Mouse (Mus musculus) MEL (cell line): ENCODE measurements around the gene Grik4. TPM values are rescaled to one million over a fixed set of nuclear protein-coding genes. Genes with fewer than 3 reads are reported as not detected.

Experiments
- DNase-seq: peaks from one replicate; pipeline ENCODE4 v3.0.0; 2011; ENCODE audit warnings: low read depth, low spot score
- H3K27ac ChIP-seq: 2 replicates; pipeline ENCODE4 v1.5.1; 2012; ENCODE audit warnings: low read depth, mild to moderate bottlenecking, control low read depth, low read length, moderate library complexity; ENCODE audit not compliant: control insufficient read depth
- H3K27me3 ChIP-seq, 2 experiments: fragments of 150-350 bp in 1 of 2; sonication (generic) in 1 of 2; 2 replicates each; pipeline ENCODE4 v1.6.1; 2012; ENCODE audit warnings: low read length in 2 of 2, mild to moderate bottlenecking in 2 of 2, improper control_type of control experiment in 1 of 2, moderate library complexity in 1 of 2; ENCODE audit not compliant: insufficient read depth in 2 of 2, control insufficient read depth in 1 of 2
- H3K36me3 ChIP-seq, 2 experiments: 2 replicates each; pipeline ENCODE4 v1.6.1; 2012 to 2014; ENCODE audit warnings: low read length in 2 of 2, improper control_type of control experiment in 1 of 2, inconsistent platforms in 1 of 2, mild to moderate bottlenecking in 1 of 2; ENCODE audit not compliant: insufficient read depth in 2 of 2, control insufficient read depth in 1 of 2
- H3K4me1 ChIP-seq, 2 experiments: fragments of 150-350 bp in 1 of 2; sonication (generic) in 1 of 2; 2 replicates each; pipeline ENCODE4 v1.6.1; 2012; ENCODE audit warnings: low read length in 2 of 2, improper control_type of control experiment in 1 of 2, mild to moderate bottlenecking in 1 of 2; ENCODE audit not compliant: insufficient read depth in 2 of 2, control insufficient read depth in 1 of 2
- H3K4me3 ChIP-seq, 2 experiments: fragments of 150-350 bp in 1 of 2; sonication (generic) in 1 of 2; 2 replicates each; pipeline ENCODE4 v1.5.1; 2012; ENCODE audit warnings: low read depth in 2 of 2, low read length in 2 of 2, mild to moderate bottlenecking in 2 of 2, moderate library complexity in 2 of 2, control low read depth in 1 of 2, improper control_type of control experiment in 1 of 2; ENCODE audit not compliant: control insufficient read depth in 1 of 2, insufficient read depth in 1 of 2
- H3K79me2 ChIP-seq: 2 replicates; pipeline ENCODE4 v1.6.1; 2012; ENCODE audit warnings: mild to moderate bottlenecking, low read length, moderate library complexity; ENCODE audit not compliant: control insufficient read depth, poor library complexity, insufficient read depth
- H3K9ac ChIP-seq: 2 replicates; pipeline ENCODE4 v1.6.1; 2012; ENCODE audit warnings: low read depth, mild to moderate bottlenecking, control low read depth, low read length, moderate library complexity; ENCODE audit not compliant: control insufficient read depth, poor library complexity, severe bottlenecking
- H3K9me3 ChIP-seq: fragments of 150-350 bp; sonication (generic); replicated peaks from 2 replicates; pipeline ENCODE4 v1.6.1; 2012; ENCODE audit warnings: mild to moderate bottlenecking, low read length, improper control_type of control experiment, moderate library complexity; ENCODE audit not compliant: insufficient read depth
- BHLHE40 ChIP-seq: IDR thresholded peaks from 2 replicates; pipeline ENCODE4 v1.6.1; 2012; ENCODE audit warnings: low read depth, mild to moderate bottlenecking, inconsistent platforms, low read length, improper control_type of control experiment, borderline replicate concordance
- CHD2 ChIP-seq: IDR thresholded peaks from 2 replicates; pipeline ENCODE4 v1.6.1; 2011; ENCODE audit warnings: low read length, improper control_type of control experiment
- CTCF ChIP-seq, 3 experiments: IDR thresholded peaks in 2 of 3; conservative IDR thresholded peaks in 1 of 3; 2 replicates each; pipeline ENCODE4 v1.5.1; 2011 to 2012; ENCODE audit warnings: low read length in 3 of 3, low read depth in 2 of 3, mild to moderate bottlenecking in 2 of 3, improper control_type of control experiment in 1 of 3, inconsistent platforms in 1 of 3, mixed read lengths in 1 of 3, moderate library complexity in 1 of 3; ENCODE audit not compliant: control insufficient read depth in 1 of 3, insufficient read depth in 1 of 3, poor library complexity in 1 of 3, severe bottlenecking in 1 of 3
- ELF1 ChIP-seq: IDR thresholded peaks from 2 replicates; pipeline ENCODE4 v1.6.1; 2014; ENCODE audit warnings: low read depth, mild to moderate bottlenecking, inconsistent platforms, low read length, improper control_type of control experiment, moderate library complexity
- EP300 ChIP-seq, 2 experiments: IDR thresholded peaks; 2 replicates each; pipeline ENCODE4 v1.6.1; 2011; ENCODE audit warnings: improper control_type of control experiment in 2 of 2, low read length in 2 of 2, low read depth in 1 of 2, mild to moderate bottlenecking in 1 of 2
- ETS1 ChIP-seq: IDR thresholded peaks from 2 replicates; pipeline ENCODE4 v1.6.1; 2012; ENCODE audit warnings: low read depth, mild to moderate bottlenecking, inconsistent platforms, low read length, improper control_type of control experiment, moderate library complexity
- GATA1 ChIP-seq: IDR thresholded peaks from 2 replicates; pipeline ENCODE4 v1.6.1; 2011; ENCODE audit warnings: low read depth, low read length, improper control_type of control experiment
- KAT2A ChIP-seq: conservative IDR thresholded peaks from 2 replicates; pipeline ENCODE4 v1.6.1; 2012; ENCODE audit warnings: low read depth, low read length, improper control_type of control experiment, inconsistent platforms
- MAFK ChIP-seq: IDR thresholded peaks from 2 replicates; pipeline ENCODE4 v1.6.1; 2011; ENCODE audit warnings: low read depth, mild to moderate bottlenecking, low read length, improper control_type of control experiment, borderline replicate concordance
- MEF2A ChIP-seq: IDR thresholded peaks from 2 replicates; pipeline ENCODE4 v1.6.1; 2014; ENCODE audit warnings: low read depth, mild to moderate bottlenecking, inconsistent platforms, low read length, improper control_type of control experiment; ENCODE audit not compliant: poor library complexity, insufficient replicate concordance, severe bottlenecking; ENCODE audit errors: extremely low read depth
- MXI1 ChIP-seq: IDR thresholded peaks from 2 replicates; pipeline ENCODE4 v1.6.1; 2011; ENCODE audit warnings: mild to moderate bottlenecking, low read depth, low read length, improper control_type of control experiment
- MYB ChIP-seq: IDR thresholded peaks from 2 replicates; pipeline ENCODE4 v1.6.1; 2011; ENCODE audit warnings: mild to moderate bottlenecking, low read depth, low read length, improper control_type of control experiment
- MYC ChIP-seq: IDR thresholded peaks from 2 replicates; pipeline ENCODE4 v1.6.1; 2011; ENCODE audit warnings: low read depth, mild to moderate bottlenecking, low read length, improper control_type of control experiment, moderate library complexity
- NRF1 ChIP-seq: IDR thresholded peaks from 2 replicates; pipeline ENCODE4 v1.6.1; 2014; ENCODE audit warnings: low read depth, mild to moderate bottlenecking, inconsistent platforms, low read length, improper control_type of control experiment, moderate library complexity; ENCODE audit not compliant: poor library complexity, insufficient read depth, severe bottlenecking
- RAD21 ChIP-seq: IDR thresholded peaks from 2 replicates; pipeline ENCODE4 v1.6.1; 2011; ENCODE audit warnings: mild to moderate bottlenecking, low read depth, low read length, improper control_type of control experiment
- SIN3A ChIP-seq: IDR thresholded peaks from 2 replicates; pipeline ENCODE4 v1.6.1; 2012; ENCODE audit warnings: low read length, improper control_type of control experiment, inconsistent platforms
- TAL1 ChIP-seq: IDR thresholded peaks from 2 replicates; pipeline ENCODE4 v1.6.1; 2012; ENCODE audit warnings: mild to moderate bottlenecking, inconsistent platforms, low read length, moderate library complexity, mixed read lengths
- TCF12 ChIP-seq: IDR thresholded peaks from 2 replicates; pipeline ENCODE4 v1.6.1; 2014; ENCODE audit warnings: low read depth, mild to moderate bottlenecking, inconsistent platforms, low read length, improper control_type of control experiment, moderate library complexity
- UBTF ChIP-seq: IDR thresholded peaks from 2 replicates; pipeline ENCODE4 v1.6.1; 2012; ENCODE audit warnings: low read depth, mild to moderate bottlenecking, inconsistent platforms, low read length, improper control_type of control experiment, moderate library complexity, borderline replicate concordance; ENCODE audit not compliant: insufficient read depth
- ZC3H11A ChIP-seq: IDR thresholded peaks from 2 replicates; pipeline ENCODE4 v1.6.1; 2012; ENCODE audit warnings: low read depth, mild to moderate bottlenecking, inconsistent platforms, low read length, improper control_type of control experiment
- ZMIZ1 ChIP-seq: IDR thresholded peaks from 2 replicates; pipeline ENCODE4 v1.6.1; 2012; ENCODE audit warnings: low read depth, mild to moderate bottlenecking, inconsistent platforms, low read length, improper control_type of control experiment, moderate library complexity
- polyA plus RNA-seq, 2 experiments: library from polyadenylated mRNA; stranded (reverse) in 1 of 2; unstranded in 1 of 2; fragments of >175 nt in 1 of 2; fragments of >200 nt in 1 of 2; gene quantifications; 2 replicates each; pipeline versions ENCODE4 v1.2.1 to v1.2.4; 2012; ENCODE audit warnings: low replicate concordance in 2 of 2, low read depth in 1 of 2; ENCODE audit not compliant: insufficient read length in 2 of 2, insufficient read depth in 1 of 2, missing spikeins in 1 of 2
- total RNA-seq: library from RNA; depleted of rRNA; stranded (reverse); fragments of 300-350 nt; gene quantifications from 2 replicates; pipeline ENCODE4 v1.2.3, GENCODE M21; 2012

The Grik4 gene
- total and polyA plus RNA-seq, 3 experiments = 0.17 TPM; not detected in 2

DNA sequence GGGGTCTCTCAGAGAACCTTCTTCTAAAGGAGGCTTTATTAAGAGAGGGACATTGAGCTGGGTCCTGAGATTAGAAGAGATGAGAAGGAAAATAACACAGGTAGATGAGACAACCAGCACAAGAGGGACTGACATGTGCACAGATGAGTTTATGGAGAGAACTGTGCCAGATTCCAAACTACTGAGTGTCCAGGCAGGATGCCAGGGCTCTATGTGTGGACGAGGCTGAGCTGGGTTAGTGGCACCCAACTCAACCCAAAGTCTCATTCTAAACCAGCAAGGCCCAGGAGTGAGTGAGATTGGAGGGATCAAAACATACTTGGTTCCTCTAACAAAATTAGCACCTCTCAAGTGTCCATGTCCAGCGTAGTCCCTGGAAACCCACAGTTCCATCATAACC is 31.1 kb downstream of the Grik4 start:
- H3K36me3 ChIP-seq = no peaks in the 10 kb centered on the region
- no peak for DNase-seq
- H3K27ac ChIP-seq = no peak overlapping the region
- no peak overlapping the region for H3K9ac ChIP-seq
- H3K4me1 ChIP-seq = no peaks in the 10 kb centered on the region
- no peak overlapping the region for H3K4me3 ChIP-seq
- H3K79me2 ChIP-seq = no peaks in the 10 kb centered on the region
- TF ChIP-seq ZMIZ1 (no peak), GATA1 (no peak), ELF1 (no peak), EP300 (IDR thresholded peaks at IDR 0.05; ENCODE audit: low read depth in 1 of 2, low read length in 2 of 2) (no peak)
- no peaks in the 10 kb centered on the region for H3K27me3 ChIP-seq
- no peaks in the 10 kb centered on the region for H3K9me3 ChIP-seq

DNA sequence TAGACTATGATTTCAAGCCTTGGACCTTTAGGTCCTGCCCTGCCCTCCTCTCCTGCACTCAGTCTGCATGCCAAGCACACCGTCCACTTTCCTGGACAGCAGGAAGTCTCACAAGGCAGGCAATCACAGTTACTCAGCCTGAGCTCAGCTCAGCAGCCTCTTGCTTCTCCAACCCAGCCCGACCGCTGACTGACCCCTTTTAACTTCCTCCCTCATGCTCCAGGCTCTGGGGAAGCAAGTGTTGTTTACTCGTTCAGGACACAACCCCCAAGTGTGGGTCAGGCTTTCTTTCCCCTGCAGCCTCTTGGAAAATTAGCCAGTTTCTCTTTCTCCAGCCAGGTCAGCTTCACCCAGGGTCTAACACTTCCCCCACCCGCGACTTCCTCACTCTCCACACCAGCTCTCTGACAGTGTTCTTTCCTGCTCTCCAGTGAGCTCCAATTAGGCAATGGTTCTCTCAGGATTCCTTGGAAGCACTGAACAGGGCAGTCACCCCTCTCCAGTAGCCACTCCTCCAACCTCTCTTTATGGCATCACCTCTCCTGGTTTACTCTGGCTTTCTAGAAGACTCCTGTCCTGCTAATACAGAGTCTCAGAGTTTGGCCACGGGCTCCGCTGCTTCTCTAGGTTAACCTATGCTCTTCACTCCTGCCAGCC is 35.5 kb downstream of the Grik4 start:
- no peak for DNase-seq
- TF ChIP-seq UBTF = no peak
- TF ChIP-seq TCF12 = no peak
- TF ChIP-seq ETS1 = no peak
- TF ChIP-seq TAL1 = no peak
- no peak for TF ChIP-seq SIN3A
- TF ChIP-seq ZC3H11A = no peak
- TF ChIP-seq EP300 (IDR thresholded peaks at IDR 0.05; ENCODE audit: low read depth in 1 of 2, low read length in 2 of 2) = no peak
- TF ChIP-seq CHD2 = no peak
- TF ChIP-seq MXI1 = no peak
- no peak for TF ChIP-seq ELF1
- no peak for TF ChIP-seq NRF1
- TF ChIP-seq CTCF (IDR thresholded peaks at IDR 0.05 in 2 of 3, conservative IDR thresholded peaks at IDR 0.05 in 1 of 3; ENCODE audit: control insufficient read depth in 1 of 3, insufficient read depth in 1 of 3, low read depth in 2 of 3, low read length in 3 of 3, poor library complexity in 1 of 3, severe bottlenecking in 1 of 3) = no peak
- TF ChIP-seq MYB = no peak
- no peak for TF ChIP-seq RAD21
- no peak for TF ChIP-seq MYC
- no peak for TF ChIP-seq MAFK
- TF ChIP-seq MEF2A = no peak
- TF ChIP-seq KAT2A = no peak
- no peak for TF ChIP-seq BHLHE40
- Histone ChIP-seq H3K9me3 (no peaks in the 10 kb centered on the region), H3K4me1 (no peaks in the 10 kb centered on the region), H3K9ac (no peak overlapping the region), H3K27me3 (no peaks in the 10 kb centered on the region), H3K79me2 (no peaks in the 10 kb centered on the region), H3K4me3 (no peak overlapping the region), H3K27ac (no peak overlapping the region), H3K36me3 (no peaks in the 10 kb centered on the region)
